Mouse (Mus musculus) stomach, postnatal 0 days (tissue): ENCODE data around the gene Ccr7. TPM values are rescaled to one million over a fixed set of nuclear protein-coding genes. Genes with fewer than 3 reads are reported as not detected.

ENCODE experiments used
- ATAC-seq: fragments of 200-750 bp; cut with Nextera tagmentation; 2 replicates; pipeline ENCODE4 v1.8.0; 2017; ENCODE audit not compliant: low FRiP score, low TSS enrichment
- DNase-seq: peaks from one replicate; pipeline ENCODE4 v3.0.0-alpha.2; 2016; ENCODE audit warnings: low spot score
- H3K27ac ChIP-seq: fragments of 300-500 bp; sonication (generic); replicated peaks from 2 replicates; pipeline ENCODE4 v1.5.1; 2014; ENCODE audit warnings: mild to moderate bottlenecking, control low read depth
- H3K27me3 ChIP-seq: fragments of 300-500 bp; sonication (generic); 2 replicates; pipeline ENCODE4 v1.6.1; 2014; ENCODE audit warnings: low read length; ENCODE audit not compliant: control insufficient read depth, insufficient read depth
- H3K36me3 ChIP-seq: fragments of 300-500 bp; sonication (generic); 2 replicates; pipeline ENCODE4 v1.6.1; 2014; ENCODE audit warnings: low read length, mixed read lengths; ENCODE audit not compliant: control insufficient read depth, insufficient read depth
- H3K4me1 ChIP-seq: fragments of 300-500 bp; sonication (generic); replicated peaks from 2 replicates; pipeline ENCODE4 v1.6.1; 2014; ENCODE audit warnings: antibody characterized with exemption; ENCODE audit not compliant: control insufficient read depth, insufficient read depth
- H3K4me2 ChIP-seq: fragments of 300-500 bp; sonication (generic); replicated peaks from 2 replicates; pipeline ENCODE4 v1.6.1; 2014; ENCODE audit warnings: low read depth, mild to moderate bottlenecking, control low read depth, moderate library complexity
- H3K4me3 ChIP-seq: fragments of 300-500 bp; sonication (generic); 2 replicates; pipeline ENCODE4 v1.5.1; 2014; ENCODE audit warnings: low read depth, low read length, control low read depth
- H3K9ac ChIP-seq: fragments of 300-500 bp; sonication (generic); 2 replicates; pipeline ENCODE4 v1.6.1; 2014; ENCODE audit warnings: mild to moderate bottlenecking, low read length, control low read depth, mixed read lengths
- H3K9me3 ChIP-seq: fragments of 300-500 bp; sonication (generic); 2 replicates; pipeline ENCODE4 v1.6.1; 2016; ENCODE audit warnings: low read length; ENCODE audit not compliant: control insufficient read depth
- CTCF ChIP-seq: IDR thresholded peaks from 2 replicates; pipeline ENCODE4 v1.5.1; 2016; ENCODE audit warnings: antibody characterized with exemption, low read depth, mild to moderate bottlenecking, moderate library complexity
- EP300 ChIP-seq: optimal IDR thresholded peaks from 2 replicates; pipeline ENCODE3; 2016; ENCODE audit warnings: antibody characterized with exemption
- WGBS: fragments of 180-500 bp; shearing (Covaris S2); extraction: QIAGEN DNeasy Blood & Tissue Kit; methylation state at CpG from one replicate; pipeline ENCODE4 v1.1.7; 2014; 5-methylcytosine and 5-hydroxymethylcytosine counted together
- polyA plus RNA-seq: library from polyadenylated mRNA; unstranded; fragments of >200 nt; fragmentation: Nextera tagmentation; extraction: Ambion mirVana; gene quantifications from 2 replicates; pipeline ENCODE4 v1.2.1, GENCODE M21; 2015

Gene Ccr7
- polyA plus RNA-seq, 1 experiment from 2014 or later, result 0.07 TPM

GRCm38 (mm10) chr11:99126482-99127253, 28.2 kb downstream of the Ccr7 start:
- Histone ChIP-seq H3K27ac (peak overlapping the region; percentile 78), H3K4me3 (no peak overlapping the region), H3K36me3 (no peaks in the 10 kb centered on the region), H3K4me1 (peaks cover 3% of the 10 kb centered on the region; the same call in 1 of the 2 replicates), H3K27me3 (no peaks in the 10 kb centered on the region), H3K4me2 (no peak overlapping the region), H3K9ac (peak overlapping the region; percentile 18; the same call in 1 of the 2 replicates), H3K9me3 (no peaks in the 10 kb centered on the region)
- 24% methylated on average over 5 of the region's 5 CpGs for WGBS
- TF ChIP-seq EP300 (no peak), CTCF (no peak)
- DNase-seq, result peak; percentile 58
- ATAC-seq, result peak; percentile 75

GRCm38 (mm10) chr11:99124635-99125029, 30.2 kb downstream of the Ccr7 start:
- H3K4me3 ChIP-seq, result no peak overlapping the region
- H3K9ac ChIP-seq, result no peak overlapping the region
- TF ChIP-seq EP300 (no peak), CTCF (no peak)
- no peaks in the 10 kb centered on the region for H3K36me3 ChIP-seq
- H3K27me3 ChIP-seq, result no peaks in the 10 kb centered on the region
- ATAC-seq, result no peak
- no peak for DNase-seq
- H3K9me3 ChIP-seq, result no peaks in the 10 kb centered on the region
- H3K4me2 ChIP-seq, result no peak overlapping the region
- no peak overlapping the region for H3K27ac ChIP-seq
- WGBS, result 56% methylated on average over 10 of the region's 10 CpGs
- 0 out of 2 replicates have a peak, but pooled peaks cover 5% of the 10 kb centered on the region for H3K4me1 ChIP-seq

GRCm38 (mm10) chr11:99123977-99124634, 30.8 kb downstream of the Ccr7 start:
- H3K9me3 ChIP-seq, result no peaks in the 10 kb centered on the region
- WGBS, result 46% methylated on average over 15 of the region's 15 CpGs
- H3K9ac ChIP-seq, result no peak overlapping the region
- H3K4me1 ChIP-seq, result 0 out of 2 replicates have a peak, but pooled peaks cover 5% of the 10 kb centered on the region
- H3K36me3 ChIP-seq, result no peaks in the 10 kb centered on the region
- H3K27me3 ChIP-seq, result no peaks in the 10 kb centered on the region
- ATAC-seq, result no peak
- TF ChIP-seq EP300 (no peak), CTCF (peak; percentile 78)
- DNase-seq, result peak; percentile 72
- H3K4me3 ChIP-seq, result no peak overlapping the region
- H3K4me2 ChIP-seq, result no peak overlapping the region
- H3K27ac ChIP-seq, result no peak overlapping the region

GRCm38 (mm10) chr11:99122703-99123102, 32.2 kb downstream of the Ccr7 start:
- no peak for ATAC-seq
- H3K27ac ChIP-seq, result no peak overlapping the region
- 0 out of 2 replicates have a peak, but pooled peaks cover 5% of the 10 kb centered on the region for H3K4me1 ChIP-seq
- 76% methylated on average over 3 of the region's 3 CpGs for WGBS
- TF ChIP-seq EP300, result no peak
- H3K4me3 ChIP-seq, result no peak overlapping the region
- no peaks in the 10 kb centered on the region for H3K9me3 ChIP-seq
- H3K27me3 ChIP-seq, result no peaks in the 10 kb centered on the region
- no peak overlapping the region for H3K4me2 ChIP-seq
- DNase-seq, result no peak
- H3K36me3 ChIP-seq, result no peaks in the 10 kb centered on the region
- no peak overlapping the region for H3K9ac ChIP-seq

GRCm38 (mm10) chr11:99121218-99121631, 33.7 kb downstream of the Ccr7 start:
- no peak overlapping the region for H3K27ac ChIP-seq

More at GRCm38 (mm10) chr11:99121218-99121631, 33.7 kb downstream of the Ccr7 start:
- Histone ChIP-seq H3K4me2 (no peak overlapping the region), H3K9ac (no peak overlapping the region), H3K9me3 (no peaks in the 10 kb centered on the region), H3K36me3 (no peaks in the 10 kb centered on the region), H3K4me3 (no peak overlapping the region), H3K27me3 (no peaks in the 10 kb centered on the region), H3K4me1 (0 out of 2 replicates have a peak, but pooled peaks cover 3% of the 10 kb centered on the region)
- no peak for ATAC-seq
- WGBS, result 62% methylated on average over 14 of the region's 14 CpGs
- no peak for DNase-seq
- TF ChIP-seq EP300 (no peak), CTCF (no peak)
